Comparison of ENCODE assay signal across 9 mouse cellular contexts in genomic region chrX:159210007-159210406, GRCm38 (mm10). TPM values are rescaled to one million over a fixed set of nuclear protein-coding genes. Genes with fewer than 3 reads are reported as not detected.
DNase-seq lines count a peak whose midpoint lies in the region; ATAC-seq and TF ChIP-seq lines count a peak whose summit lies in the region.
"Had no signal": no experiment of that assay in that cellular context is flagged by ENCODE, and none has a peak within 500 bp of the region (broad histone marks: within the 10 kb centered on the region; RNA-seq: fewer than 3 reads in every experiment).

Rps6ka3 (plus strand) TSS chrX:159210307.

- no peak within 1 kb of the TSS for H3K27ac ChIP-seq in cortical plate, adult 2 months (ENCODE audit: insufficient read depth, low read length)
- H3K27ac ChIP-seq in midbrain, embryonic 16.5 days (ENCODE audit: low read length): no peak within 1 kb of the TSS

- ATAC-seq in midbrain, embryonic 16.5 days: no peak

- TF ChIP-seq POLR2A in cortical plate, adult 2 months (IDR thresholded peaks at IDR 0.05; ENCODE audit: extremely low read depth, insufficient read depth, low read length): no peak

- TF ChIP-seq CTCF in cortical plate, adult 2 months (IDR thresholded peaks at IDR 0.05; ENCODE audit: extremely low read depth, insufficient read depth, low read length): no peak

- no peaks in the 10 kb centered on the region for H3K9me3 ChIP-seq in midbrain, embryonic 16.5 days (replicated peaks; ENCODE audit: control insufficient read depth, low read length, poor library complexity, severe bottlenecking)

- 96% methylated on average over 4 of the region's 4 CpGs for WGBS in midbrain, embryonic 16.5 days

- H3K4me1 ChIP-seq in cortical plate, adult 2 months (ENCODE audit: control insufficient read depth, insufficient read depth, low read length): peaks cover 2% of the 10 kb centered on the region; the same call in 1 of the 2 replicates
- H3K4me1 ChIP-seq in midbrain, embryonic 16.5 days (ENCODE audit: control insufficient read depth, insufficient read depth, low read length): no peaks in the 10 kb centered on the region

- H3K9ac ChIP-seq in midbrain, embryonic 16.5 days (ENCODE audit: low read depth, low read length): no peak within 1 kb of the TSS
- H3K9ac ChIP-seq: lung, embryonic 14.5 days had no signal

- H3K36me3 ChIP-seq in midbrain, embryonic 16.5 days (ENCODE audit: control insufficient read depth, insufficient read depth, low read length): no peaks in the 10 kb centered on the region

- H3K4me3 ChIP-seq in cortical plate, adult 2 months (ENCODE audit: insufficient read depth, low read length): no peak within 1 kb of the TSS
- H3K4me3 ChIP-seq in midbrain, embryonic 16.5 days (ENCODE audit: low read depth, low read length): no peak within 1 kb of the TSS

- DNase-seq in adrenal gland, adult 18-20 months (ENCODE audit: low spot score in 2 of 2): no peak
- DNase-seq in adrenal gland, adult (ENCODE audit: inconsistent age in 2 of 2, low spot score in 1 of 2): no peak
- DNase-seq in CD4-positive helper T cell, adult 2 months (ENCODE audit: low read depth, low spot score): peak; percentile 25
- DNase-seq in layer of hippocampus, postnatal 14 days (ENCODE audit: low spot score in 2 of 2): no peak
- DNase-seq in c-Kit-positive CD71-positive TER-119-positive erythroid progenitor cells, embryonic 14.5 days (ENCODE audit: low spot score): no peak
- DNase-seq in lung, postnatal 25 days (ENCODE audit: low spot score): no peak
- DNase-seq: lung, embryonic 14.5 days had no signal

- no peaks in the 10 kb centered on the region; the same call in 1 of the 2 replicates for H3K27me3 ChIP-seq in midbrain, embryonic 16.5 days (ENCODE audit: control insufficient read depth, insufficient read depth, low read depth, low read length)

- no peak within 1 kb of the TSS for H3K4me2 ChIP-seq in midbrain, embryonic 16.5 days (ENCODE audit: low read length)
- H3K4me2 ChIP-seq: lung, embryonic 14.5 days had no signal

RNA-seq across cellular contexts. Expression of gene Rps6ka3, which starts in this region (rescaled TPM):
- total RNA-seq in adrenal gland, adult 18-20 months (2021): 10 to 100 TPM; 50.6 to 69.6 TPM
- polyA plus RNA-seq in cortical plate, adult 2 months (2012; rRNA removed): 23.2 and 23.9 TPM in 2 replicates
- 10 to 100 TPM; 27.4 to 37.5 TPM for total RNA-seq in layer of hippocampus, postnatal 14 days (2021)
- polyA plus RNA-seq in midbrain, embryonic 16.5 days (2015; fragmentation: Nextera tagmentation; extraction: Ambion mirVana): 2.7 and 3.0 TPM in 2 replicates
